Mouse (Mus musculus): ENCODE data around the gene Pld1. TPM values are rescaled to one million over a fixed set of nuclear protein-coding genes. Genes with fewer than 3 reads are reported as not detected.

Gene Pld1
- total and polyA plus RNA-seq, 2 experiments from 2014 or later = 5.0 to 6.7 TPM

DNA sequence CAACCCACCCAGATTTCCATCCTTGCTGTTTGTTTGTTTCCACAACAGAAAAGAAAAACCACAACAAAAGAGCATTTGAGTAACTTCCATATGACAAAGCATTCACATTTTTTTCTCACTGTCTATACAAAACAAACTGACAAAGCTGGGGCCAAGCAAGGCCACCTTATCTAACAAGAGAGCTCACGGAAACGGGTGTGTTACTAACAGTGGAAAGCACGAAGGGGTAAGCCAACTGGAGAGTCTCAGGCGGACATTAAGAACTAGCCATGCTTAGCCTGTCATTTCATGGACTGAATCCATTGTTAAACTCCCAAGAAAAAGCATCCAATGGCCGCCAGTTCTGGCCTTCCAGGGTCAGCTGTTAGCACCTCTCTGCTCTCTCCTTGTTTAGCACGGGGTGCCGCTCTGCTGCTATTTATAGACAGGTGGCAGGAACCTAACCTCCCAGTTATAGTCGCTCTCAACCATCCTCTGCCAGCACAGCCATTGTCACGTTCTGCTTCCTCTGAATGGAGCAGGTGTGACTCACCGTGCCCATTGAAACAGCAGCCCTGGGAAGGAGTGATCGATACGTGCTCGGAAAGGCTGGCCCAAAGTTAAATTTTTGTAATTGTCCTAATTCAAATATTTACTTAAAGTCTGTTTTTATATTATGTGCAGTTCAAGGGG, 33.7 kb upstream of the Pld1 start:
- ATAC-seq (ENCODE audit: low FRiP score) (no peak), DNase-seq (ENCODE audit: low spot score) (no peak)
- no peaks in the 10 kb centered on the region for H3K9me3 ChIP-seq (ENCODE audit: low read length)
- no peak for TF ChIP-seq CTCF (IDR thresholded peaks at IDR 0.05)
- no peaks in the 10 kb centered on the region for H3K4me1 ChIP-seq (ENCODE audit: insufficient read depth, low read length)
- H3K4me2 ChIP-seq (ENCODE audit: low read depth, low read length, poor library complexity, severe bottlenecking) = no peak overlapping the region
- H3K36me3 ChIP-seq (ENCODE audit: insufficient read depth, low read length) = no peaks in the 10 kb centered on the region
- no peak overlapping the region for H3K4me3 ChIP-seq (ENCODE audit: low read depth, low read length)
- no peaks in the 10 kb centered on the region for H3K27me3 ChIP-seq (ENCODE audit: insufficient read depth, low read length)
- no peak overlapping the region for H3K27ac ChIP-seq (ENCODE audit: low read depth, low read length)
- H3K9ac ChIP-seq (replicated peaks; ENCODE audit: low read length, poor library complexity, severe bottlenecking) = no peak overlapping the region
- WGBS = 59% methylated on average over 13 of the region's 13 CpGs

DNA sequence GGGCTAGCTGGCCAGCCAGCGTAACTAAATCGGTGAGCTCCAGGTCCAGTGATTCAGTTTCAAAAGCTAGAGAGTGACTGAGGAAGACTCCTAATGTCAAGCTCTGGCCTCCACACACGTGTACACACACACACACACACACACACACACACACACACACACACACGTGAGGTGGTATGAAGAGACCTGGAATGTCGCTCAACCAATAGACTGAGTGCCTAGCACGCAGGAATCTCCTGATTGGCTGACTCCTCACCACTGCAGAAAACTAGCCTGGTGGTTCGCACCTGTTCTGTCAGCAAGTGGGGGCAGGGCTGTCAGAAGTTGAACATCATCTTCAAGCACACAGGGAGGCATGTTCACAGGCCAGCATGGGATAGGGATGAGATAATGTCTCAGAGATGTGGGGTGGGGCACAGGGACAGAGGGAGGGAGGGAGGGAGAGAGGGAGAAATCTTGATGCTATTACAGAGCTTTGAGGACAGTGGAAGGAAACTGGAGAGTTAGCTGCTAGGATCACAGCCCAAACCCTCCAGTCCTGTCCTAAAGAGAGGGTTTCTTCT, 31.8 kb upstream of the Pld1 start:
- Histone ChIP-seq H3K4me1 (ENCODE audit: insufficient read depth, low read length) (no peaks in the 10 kb centered on the region), H3K36me3 (ENCODE audit: insufficient read depth, low read length) (no peaks in the 10 kb centered on the region), H3K4me2 (ENCODE audit: low read depth, low read length, poor library complexity, severe bottlenecking) (no peak overlapping the region), H3K4me3 (ENCODE audit: low read depth, low read length) (no peak overlapping the region), H3K27ac (ENCODE audit: low read depth, low read length) (no peak overlapping the region), H3K27me3 (ENCODE audit: insufficient read depth, low read length) (no peaks in the 10 kb centered on the region), H3K9me3 (ENCODE audit: low read length) (no peaks in the 10 kb centered on the region), H3K9ac (replicated peaks; ENCODE audit: low read length, poor library complexity, severe bottlenecking) (no peak overlapping the region)
- TF ChIP-seq CTCF (IDR thresholded peaks at IDR 0.05) = no peak
- ATAC-seq (ENCODE audit: low FRiP score) (no peak), DNase-seq (ENCODE audit: low spot score) (no peak)
- 76% methylated on average over 7 of the region's 7 CpGs for WGBS

- H3K27ac ChIP-seq (ENCODE audit: low read depth, low read length) = no peak overlapping the region
- H3K9ac ChIP-seq (replicated peaks; ENCODE audit: low read length, poor library complexity, severe bottlenecking) = no peak overlapping the region
- no peaks in the 10 kb centered on the region for H3K36me3 ChIP-seq (ENCODE audit: insufficient read depth, low read length)
- no peak for DNase-seq (ENCODE audit: low spot score)
- no peaks in the 10 kb centered on the region for H3K27me3 ChIP-seq (ENCODE audit: insufficient read depth, low read length)
- TF ChIP-seq CTCF (IDR thresholded peaks at IDR 0.05) = no peak
- no peak overlapping the region for H3K4me3 ChIP-seq (ENCODE audit: low read depth, low read length)
- ATAC-seq (ENCODE audit: low FRiP score) = no peak
- H3K4me1 ChIP-seq (ENCODE audit: insufficient read depth, low read length) = no peaks in the 10 kb centered on the region
- H3K4me2 ChIP-seq (ENCODE audit: low read depth, low read length, poor library complexity, severe bottlenecking) = no peak overlapping the region
- H3K9me3 ChIP-seq (ENCODE audit: low read length) = no peaks in the 10 kb centered on the region
- 85% methylated on average over 2 of the region's 2 CpGs for WGBS
Measured at GRCm38 (mm10) chr3:27907301-27907700, 31.2 kb upstream of the Pld1 start.

GRCm38 (mm10) chr3:27908316-27908715, 30.2 kb upstream of the Pld1 start:
- ATAC-seq (ENCODE audit: low FRiP score) (no peak), DNase-seq (ENCODE audit: low spot score) (no peak)
- H3K9ac ChIP-seq (replicated peaks; ENCODE audit: low read length, poor library complexity, severe bottlenecking) = no peak overlapping the region
- no peaks in the 10 kb centered on the region for H3K4me1 ChIP-seq (ENCODE audit: insufficient read depth, low read length)
- no peaks in the 10 kb centered on the region for H3K27me3 ChIP-seq (ENCODE audit: insufficient read depth, low read length)
- 81% methylated on average over 2 of the region's 2 CpGs for WGBS
- H3K9me3 ChIP-seq (ENCODE audit: low read length) = no peaks in the 10 kb centered on the region
- no peak overlapping the region for H3K4me3 ChIP-seq (ENCODE audit: low read depth, low read length)
- H3K36me3 ChIP-seq (ENCODE audit: insufficient read depth, low read length) = no peaks in the 10 kb centered on the region
- no peak overlapping the region for H3K27ac ChIP-seq (ENCODE audit: low read depth, low read length)
- H3K4me2 ChIP-seq (ENCODE audit: low read depth, low read length, poor library complexity, severe bottlenecking) = no peak overlapping the region
- no peak for TF ChIP-seq CTCF (IDR thresholded peaks at IDR 0.05)

- WGBS = 98% methylated on average over 3 of the region's 3 CpGs
- no peak for TF ChIP-seq CTCF (IDR thresholded peaks at IDR 0.05)
- Histone ChIP-seq H3K36me3 (ENCODE audit: insufficient read depth, low read length) (no peaks in the 10 kb centered on the region), H3K27ac (ENCODE audit: low read depth, low read length) (no peak overlapping the region), H3K4me2 (ENCODE audit: low read depth, low read length, poor library complexity, severe bottlenecking) (no peak overlapping the region), H3K4me3 (ENCODE audit: low read depth, low read length) (no peak overlapping the region), H3K27me3 (ENCODE audit: insufficient read depth, low read length) (no peaks in the 10 kb centered on the region), H3K9me3 (ENCODE audit: low read length) (no peaks in the 10 kb centered on the region), H3K4me1 (ENCODE audit: insufficient read depth, low read length) (no peaks in the 10 kb centered on the region), H3K9ac (replicated peaks; ENCODE audit: low read length, poor library complexity, severe bottlenecking) (no peak overlapping the region)
- ATAC-seq (ENCODE audit: low FRiP score) = no peak
- no peak for DNase-seq (ENCODE audit: low spot score)
Measured at GRCm38 (mm10) chr3:27909016-27909415, 29.5 kb upstream of the Pld1 start.

GRCm38 (mm10) chr3:27918656-27919436, 19.6 kb upstream of the Pld1 start:
- 94% methylated on average over 14 of the region's 14 CpGs for WGBS

More at GRCm38 (mm10) chr3:27918656-27919436, 19.6 kb upstream of the Pld1 start:
- Histone ChIP-seq H3K27me3 (ENCODE audit: insufficient read depth, low read length) (no peaks in the 10 kb centered on the region), H3K4me2 (ENCODE audit: low read depth, low read length, poor library complexity, severe bottlenecking) (no peak overlapping the region), H3K4me1 (ENCODE audit: insufficient read depth, low read length) (no peaks in the 10 kb centered on the region), H3K36me3 (ENCODE audit: insufficient read depth, low read length) (no peaks in the 10 kb centered on the region), H3K4me3 (ENCODE audit: low read depth, low read length) (no peak overlapping the region), H3K9me3 (ENCODE audit: low read length) (no peaks in the 10 kb centered on the region), H3K9ac (replicated peaks; ENCODE audit: low read length, poor library complexity, severe bottlenecking) (no peak overlapping the region), H3K27ac (ENCODE audit: low read depth, low read length) (no peak overlapping the region)
- ATAC-seq (ENCODE audit: low FRiP score) = no peak
- no peak for TF ChIP-seq CTCF (IDR thresholded peaks at IDR 0.05)
- DNase-seq (ENCODE audit: low spot score) = no peak

All from midbrain, postnatal 0 days (tissue).